Mouse (Mus musculus) liver, adult (tissue): Measurements from ENCODE around the gene Rnf133.

Experiments used
- GATA4 ChIP-seq: IDR thresholded peaks from 2 replicates; pipeline ENCODE4 v1.6.1; 2014; ENCODE audit warnings: mild to moderate bottlenecking, low read length; ENCODE audit not compliant: insufficient replicate concordance

Gene Rnf133

GRCm38 (mm10) chr6:23650205-23650604 is at the start of gene Rnf133:
Rnf133 (minus strand) TSS chr6:23650305.
- no peak for TF ChIP-seq GATA4

GRCm38 (mm10) chr6:23678172-23678571 is 28.1 kb upstream of the Rnf133 start:
- TF ChIP-seq GATA4 = no peak

GRCm38 (mm10) chr6:23655036-23655435 is 4.9 kb upstream of the Rnf133 start, which contains the start of gene Rnf148:
Rnf148 (minus strand) TSS chr6:23655136.
- no peak for TF ChIP-seq GATA4

- no peak for TF ChIP-seq GATA4
Measured at GRCm38 (mm10) chr6:23648732-23649131, 1.4 kb downstream of the Rnf133 start.

- no peak for TF ChIP-seq GATA4
Measured at GRCm38 (mm10) chr6:23647627-23648247, 2.4 kb downstream of the Rnf133 start.

GRCm38 (mm10) chr6:23637081-23637480 is 13.0 kb downstream of the Rnf133 start:
- TF ChIP-seq GATA4 = no peak

- TF ChIP-seq GATA4 = no peak
Measured at GRCm38 (mm10) chr6:23635208-23635607, 14.9 kb downstream of the Rnf133 start.

- no peak for TF ChIP-seq GATA4
Measured at GRCm38 (mm10) chr6:23634016-23634415, 16.1 kb downstream of the Rnf133 start.

- TF ChIP-seq GATA4 = no peak
Measured at GRCm38 (mm10) chr6:23630465-23630864, 19.6 kb downstream of the Rnf133 start.
